Mouse (Mus musculus) lung, adult 2 months (tissue): ENCODE measurements around the gene 6030408B16Rik. TPM values are rescaled to one million over a fixed set of nuclear protein-coding genes. Genes with fewer than 3 reads are reported as not detected.
A peak's percentile ranks its signal among the peaks of the same experiment; 100 is the strongest.

Source experiments
- DNase-seq: peaks from one replicate; pipeline ENCODE4 v3.0.0; 2022
- H3K4me1 ChIP-seq: fragments of 200-500 bp; 2 replicates; pipeline ENCODE4 v1.6.1; 2011; ENCODE audit warnings: low read length; ENCODE audit not compliant: control insufficient read depth, insufficient read depth
- H3K4me3 ChIP-seq: fragments of 200-500 bp; replicated peaks from 2 replicates; pipeline ENCODE3; 2011; ENCODE audit warnings: low read depth, mild to moderate bottlenecking, control low read depth, low read length; ENCODE audit errors: extremely low read depth
- CTCF ChIP-seq: fragments of 200-500 bp; IDR thresholded peaks from 2 replicates; pipeline ENCODE4 v1.5.1; 2011; ENCODE audit warnings: mild to moderate bottlenecking, low read length, control low read depth; ENCODE audit not compliant: insufficient read depth
- POLR2A ChIP-seq: fragments of 200-500 bp; IDR thresholded peaks from 2 replicates; pipeline ENCODE4 v1.6.1; 2011; ENCODE audit warnings: low read depth, mild to moderate bottlenecking, control low read depth, low read length, borderline replicate concordance; ENCODE audit errors: extremely low read depth
- WGBS: fragments of 180-500 bp; shearing (Covaris S2); methylation state at CpG from one replicate; pipeline ENCODE4 v1.1.7; 2018; 5-methylcytosine and 5-hydroxymethylcytosine counted together
- polyA plus RNA-seq: library from polyadenylated mRNA; depleted of rRNA; stranded (reverse); fragments of >200 nt; gene quantifications from 2 replicates; pipeline ENCODE4 v1.2.3, GENCODE M21; 2012

6030408B16Rik gene
- polyA plus RNA-seq, 1 experiment, result 35.1 TPM

- Histone ChIP-seq H3K4me3 (peak within 1 kb of the TSS; percentile 60), H3K4me1 (peaks cover 4% of the 10 kb centered on the region)
- no peak for TF ChIP-seq CTCF
- peak; percentile 18; the same call in 1 of the 2 replicates for TF ChIP-seq POLR2A
- WGBS, result 3% methylated on average over 82 of the region's 82 CpGs
- DNase-seq, result peak; percentile 80
These were observed 38.9 kb upstream of the 6030408B16Rik start, which contains the start of gene Nr4a1 for GRCm38 (mm10) chr15:101253886-101254795. Gene Nr4a1, plus strand, starts transcription at chr15:101254269.

- DNase-seq, result no peak
These were observed 37.1 kb upstream of the 6030408B16Rik start for GRCm38 (mm10) chr15:101255842-101256462.

GRCm38 (mm10) chr15:101256463-101257206 is 36.4 kb upstream of the 6030408B16Rik start:
- no peak overlapping the region for H3K4me3 ChIP-seq
- TF ChIP-seq CTCF (no peak), POLR2A (no peak)
- 72% methylated on average over 14 of the region's 14 CpGs for WGBS
- peaks cover 17% of the 10 kb centered on the region for H3K4me1 ChIP-seq
- no peak for DNase-seq

More at GRCm38 (mm10) chr15:101255842-101256462, 37.1 kb upstream of the 6030408B16Rik start:
- no peak for TF ChIP-seq CTCF
- Histone ChIP-seq H3K4me3 (no peak overlapping the region), H3K4me1 (peaks cover 13% of the 10 kb centered on the region)
- WGBS, result 67% methylated on average over 7 of the region's 7 CpGs

GRCm38 (mm10) chr15:101258420-101258819 is 34.6 kb upstream of the 6030408B16Rik start:
- no peak for DNase-seq
- TF ChIP-seq POLR2A (no peak), CTCF (no peak)
- 77% methylated on average over 11 of the region's 11 CpGs for WGBS
- no peak overlapping the region for H3K4me3 ChIP-seq
- H3K4me1 ChIP-seq, result peaks cover 22% of the 10 kb centered on the region

GRCm38 (mm10) chr15:101259922-101260321 is 33.1 kb upstream of the 6030408B16Rik start:
- H3K4me1 ChIP-seq, result peaks cover 19% of the 10 kb centered on the region
- H3K4me3 ChIP-seq, result no peak overlapping the region
- WGBS, result 76% methylated on average over 3 of the region's 3 CpGs
- no peak for DNase-seq
- no peak for TF ChIP-seq CTCF
- no peak for TF ChIP-seq POLR2A

GRCm38 (mm10) chr15:101260387-101260786 is 32.6 kb upstream of the 6030408B16Rik start:
- no peak overlapping the region for H3K4me3 ChIP-seq
- no peak for DNase-seq
- peaks cover 19% of the 10 kb centered on the region for H3K4me1 ChIP-seq
- TF ChIP-seq CTCF (no peak), POLR2A (0 out of 2 replicates have a peak, but pooled peaks have one; percentile 5)
- 20% methylated on average over 10 of the region's 10 CpGs for WGBS

- 21% methylated on average over 13 of the region's 13 CpGs for WGBS
- TF ChIP-seq CTCF (no peak), POLR2A (no peak)
- DNase-seq, result no peak
- peaks cover 21% of the 10 kb centered on the region for H3K4me1 ChIP-seq
- no peak overlapping the region for H3K4me3 ChIP-seq
These were observed 32.0 kb upstream of the 6030408B16Rik start for GRCm38 (mm10) chr15:101260874-101261622.

- H3K4me3 ChIP-seq, result no peak overlapping the region
- peaks cover 25% of the 10 kb centered on the region for H3K4me1 ChIP-seq
- 0 out of 2 replicates have a peak, but pooled peaks have one; percentile 22 for TF ChIP-seq POLR2A
- TF ChIP-seq CTCF, result no peak
- DNase-seq, result no peak
- WGBS, result 38% methylated on average over 5 of the region's 5 CpGs
These were observed 30.5 kb upstream of the 6030408B16Rik start for GRCm38 (mm10) chr15:101262502-101262901.
